ENCODE assay signal across 8 mouse cellular contexts in the genomic region with DNA sequence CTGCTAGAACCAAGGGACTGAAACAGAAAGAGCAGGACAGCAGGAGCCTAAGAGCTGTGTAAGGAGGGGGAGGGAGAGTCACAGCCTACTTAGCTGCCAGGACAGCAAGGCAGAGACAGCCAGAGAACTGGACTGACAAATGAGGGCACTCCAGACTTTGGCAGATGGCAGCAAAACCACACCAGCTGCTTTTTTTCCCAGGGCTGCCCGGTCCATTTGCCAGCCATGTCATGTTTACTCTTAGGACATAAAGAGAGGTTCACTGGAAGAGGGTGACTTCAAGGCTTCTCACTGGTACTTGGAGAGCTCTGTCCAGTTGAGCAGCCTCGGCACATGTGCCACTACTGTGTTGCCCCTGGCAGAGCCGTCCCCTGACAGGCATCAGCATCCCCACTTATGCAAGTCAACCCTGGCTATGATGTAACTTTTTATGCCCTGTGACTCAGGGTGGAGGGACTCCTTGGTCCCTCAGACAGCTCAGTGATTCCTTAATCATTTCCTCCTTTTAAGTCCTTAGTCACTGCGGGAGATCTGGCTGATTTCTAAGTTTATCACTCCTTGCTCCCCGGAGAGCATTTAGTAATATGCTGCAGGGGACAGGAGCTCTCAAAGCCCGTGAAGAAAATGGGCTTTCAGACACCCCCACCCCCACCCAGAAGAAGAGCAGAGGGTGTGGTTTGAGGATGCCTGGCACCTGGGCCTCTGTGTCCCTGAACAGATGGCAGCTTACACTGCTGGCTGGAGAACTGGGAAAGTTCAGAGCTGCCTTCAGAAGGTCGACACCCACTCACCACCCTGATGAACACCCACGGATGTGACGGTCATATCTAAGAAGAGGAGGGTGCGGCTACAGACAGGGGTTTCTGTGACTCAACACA. TPM values are rescaled to one million over a fixed set of nuclear protein-coding genes. Genes with fewer than 3 reads are reported as not detected.
DNase-seq lines count a peak whose midpoint lies in the region; ATAC-seq and TF ChIP-seq lines count a peak whose summit lies in the region.
"Had no signal": no experiment of that assay in that cellular context is flagged by ENCODE, and none has a peak within 500 bp of the region (broad histone marks: within the 10 kb centered on the region; RNA-seq: fewer than 3 reads in every experiment).

No protein-coding gene starts in this region.

- no peaks in the 10 kb centered on the region for H3K4me1 ChIP-seq in forebrain, postnatal 0 days (ENCODE audit: insufficient read depth)
- peaks cover 16% of the 10 kb centered on the region for H3K4me1 ChIP-seq in neural tube, embryonic 13.5 days (replicated peaks)
- H3K4me1 ChIP-seq: heart, embryonic 15.5 days had no signal

- TF ChIP-seq CTCF in forebrain, postnatal 0 days (IDR thresholded peaks at IDR 0.05; ENCODE audit: low read depth) = no peak

- no peaks in the 10 kb centered on the region for H3K27me3 ChIP-seq in forebrain, postnatal 0 days (ENCODE audit: insufficient read depth, low read length)
- peaks cover 6% of the 10 kb centered on the region; the same call in 1 of the 2 replicates for H3K27me3 ChIP-seq in neural tube, embryonic 13.5 days
- H3K27me3 ChIP-seq: heart, embryonic 15.5 days had no signal

- ATAC-seq in forebrain, postnatal 0 days = peak; percentile 80
- peak; percentile 65 for ATAC-seq in neural tube, embryonic 13.5 days (ENCODE audit: low read depth)
- no peak for ATAC-seq in inflammation-experienced regulatory T-cells, adult 6 months

- no peak overlapping the region for H3K4me2 ChIP-seq in forebrain, postnatal 0 days (ENCODE audit: low read depth)
- H3K4me2 ChIP-seq in neural tube, embryonic 13.5 days = no peak overlapping the region
- H3K4me2 ChIP-seq: heart, embryonic 15.5 days had no signal

- no peaks in the 10 kb centered on the region for H3K36me3 ChIP-seq in forebrain, postnatal 0 days (ENCODE audit: insufficient read depth)
- H3K36me3 ChIP-seq in neural tube, embryonic 13.5 days = no peaks in the 10 kb centered on the region
- H3K36me3 ChIP-seq: heart, embryonic 15.5 days had no signal

- 41% methylated on average over 10 of the region's 10 CpGs for WGBS in forebrain, postnatal 0 days
- 28% methylated on average over 10 of the region's 10 CpGs for WGBS in neural tube, embryonic 13.5 days

- H3K9ac ChIP-seq in forebrain, postnatal 0 days = no peak overlapping the region
- H3K9ac ChIP-seq in neural tube, embryonic 13.5 days = no peak overlapping the region
- H3K9ac ChIP-seq: heart, embryonic 15.5 days had no signal

- no peak overlapping the region for H3K27ac ChIP-seq in forebrain, postnatal 0 days (ENCODE audit: low read depth, low read length)
- peak overlapping the region; percentile 20; the same call in 1 of the 2 replicates for H3K27ac ChIP-seq in neural tube, embryonic 13.5 days (replicated peaks)
- H3K27ac ChIP-seq: heart, embryonic 15.5 days had no signal

- H3K9me3 ChIP-seq in forebrain, postnatal 0 days (ENCODE audit: low read length) = no peaks in the 10 kb centered on the region
- no peaks in the 10 kb centered on the region for H3K9me3 ChIP-seq in neural tube, embryonic 13.5 days
- H3K9me3 ChIP-seq: heart, embryonic 15.5 days had no signal

- no peak overlapping the region for H3K4me3 ChIP-seq in forebrain, postnatal 0 days (ENCODE audit: low read depth, low read length)
- H3K4me3 ChIP-seq in neural tube, embryonic 13.5 days = no peak overlapping the region
- H3K4me3 ChIP-seq: heart, embryonic 15.5 days had no signal

- peak; percentile 26 to 32 for DNase-seq in layer of hippocampus, postnatal 36 days
- no peak for DNase-seq in layer of hippocampus, adult 9-10 months (ENCODE audit: low spot score)
- peak; percentile 28 for DNase-seq in brain, embryonic 18.5 days (ENCODE audit: low read depth, low spot score)
- DNase-seq in forebrain, postnatal 0 days = peak; percentile 54
- DNase-seq in ovary, postnatal 10 days (ENCODE audit: low spot score) = no peak

RNA-seq across cellular contexts. Expression of gene Dnah14, which starts 23.6 kb away (rescaled TPM):
- under 1 TPM; 0.22 to 0.76 TPM for total RNA-seq in layer of hippocampus, postnatal 36 days (2021)
- 0.10 and 0.69 TPM in 2 replicates for total RNA-seq in forebrain, postnatal 0 days (2014; rRNA removed)
- polyA plus RNA-seq in forebrain, postnatal 0 days (2015; fragmentation: Nextera tagmentation; extraction: Ambion mirVana) = 0.24 and 0.68 TPM in 2 replicates
- polyA plus RNA-seq in neural tube, embryonic 13.5 days (2015; fragmentation: Nextera tagmentation; extraction: Ambion mirVana) = 0.47 and 0.85 TPM in 2 replicates
- polyA plus RNA-seq in inflammation-experienced regulatory T-cells, adult 6 months (2017; shearing (Covaris generic)) = 1 to 10 TPM; 3.0 to 5.2 (median 3.1) TPM

RNA-seq across cellular contexts. Expression of gene Ccdc121, which starts 41.5 kb away (rescaled TPM):
- under 1 TPM; 0.20 to 0.25 TPM for total RNA-seq in layer of hippocampus, postnatal 36 days (2021)
- total RNA-seq in forebrain, postnatal 0 days (2014; rRNA removed) = 0.38 and 0.54 TPM in 2 replicates
- 0.33 and 0.51 TPM in 2 replicates for polyA plus RNA-seq in forebrain, postnatal 0 days (2015; fragmentation: Nextera tagmentation; extraction: Ambion mirVana)
- polyA plus RNA-seq in neural tube, embryonic 13.5 days (2015; fragmentation: Nextera tagmentation; extraction: Ambion mirVana) = not detected in 2 replicates
- polyA plus RNA-seq in inflammation-experienced regulatory T-cells, adult 6 months (2017; shearing (Covaris generic)) = not detected

Comparison
In these comparisons a context has a peak if more than half of its experiments do, and no peak if none do; other contexts are left out.
1. DNase-seq: peak in layer of hippocampus, postnatal 36 days (2 of 2), brain, embryonic 18.5 days (single experiment) and forebrain, postnatal 0 days (single experiment); none in layer of hippocampus, adult 9-10 months (single experiment) and ovary, postnatal 10 days (single experiment).